Mouse (Mus musculus) neural tube, embryonic 10.5 days (tissue): Measurements from ENCODE around the gene Gm20503.

ENCODE experiments used
- DNase-seq: peaks from one replicate; pipeline ENCODE4 v3.0.0-alpha.2; 2017; ENCODE audit warnings: low spot score; ENCODE audit errors: extremely low spot score

Gm20503 gene

DNA sequence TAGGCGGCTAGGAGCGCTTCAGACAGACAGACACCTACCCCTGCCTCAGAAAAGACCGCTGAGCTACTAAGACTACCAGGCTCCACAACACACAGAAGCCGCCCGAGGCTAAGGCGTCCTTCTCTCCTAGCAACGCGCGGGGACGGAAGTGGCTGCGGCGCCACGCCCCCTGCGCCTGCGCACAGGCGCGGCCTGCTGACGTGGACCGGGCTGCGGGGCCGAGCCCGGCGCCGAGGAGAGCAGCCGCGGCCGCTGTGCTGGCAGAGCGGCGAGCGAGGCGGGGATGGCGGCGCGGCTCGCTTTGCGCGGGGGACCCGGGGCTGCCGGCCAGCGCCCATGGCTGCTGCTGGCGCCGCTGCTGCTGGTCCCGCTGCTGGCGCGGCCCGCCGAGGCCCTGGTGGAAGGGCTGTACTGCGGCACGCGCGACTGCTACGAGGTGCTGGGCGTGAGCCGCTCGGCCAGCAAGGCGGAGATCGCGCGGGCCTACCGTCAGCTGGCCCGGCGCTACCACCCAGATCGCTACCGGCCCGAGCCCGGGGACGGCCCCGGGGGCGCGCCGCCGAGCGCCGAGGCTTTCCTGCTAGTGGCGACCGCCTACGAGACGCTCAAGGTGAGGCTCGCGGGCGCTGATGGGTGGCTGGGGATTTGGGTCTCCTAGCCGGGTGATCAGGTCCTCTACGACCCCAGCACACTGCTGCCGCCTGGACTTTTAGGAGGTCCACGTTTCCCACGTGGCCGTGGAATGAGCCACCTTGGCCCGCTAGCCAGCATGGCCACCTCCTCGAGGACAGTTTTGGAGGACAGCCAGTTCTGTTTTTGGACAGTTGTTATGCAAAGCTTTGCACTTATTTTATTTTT is at the start of gene Gm20503:
Gm20503 (plus strand) TSS at position 263 of the 858 bp plus-strand sequence.
- DNase-seq = peak; percentile 92

DNA sequence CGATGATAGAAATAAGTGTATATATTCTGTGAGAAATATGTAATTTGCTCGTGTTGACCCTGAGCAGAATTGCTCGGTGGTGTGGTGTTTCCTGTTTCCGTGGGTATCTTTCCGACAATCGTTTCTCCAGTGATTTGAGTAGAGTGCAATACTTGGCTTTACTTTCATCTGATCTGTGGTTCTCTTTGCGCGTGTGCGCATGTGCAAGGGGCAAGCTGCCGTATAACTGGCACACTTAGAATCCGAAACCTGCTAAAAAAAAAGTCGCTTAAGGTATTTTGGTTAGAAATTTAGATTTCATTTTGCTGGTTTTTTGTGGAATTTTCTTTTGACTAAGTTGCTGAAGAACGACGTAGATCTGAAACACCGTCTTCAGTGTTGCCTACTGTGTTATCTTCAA is 41.3 kb upstream of the Gm20503 start:
- DNase-seq = no peak

DNA sequence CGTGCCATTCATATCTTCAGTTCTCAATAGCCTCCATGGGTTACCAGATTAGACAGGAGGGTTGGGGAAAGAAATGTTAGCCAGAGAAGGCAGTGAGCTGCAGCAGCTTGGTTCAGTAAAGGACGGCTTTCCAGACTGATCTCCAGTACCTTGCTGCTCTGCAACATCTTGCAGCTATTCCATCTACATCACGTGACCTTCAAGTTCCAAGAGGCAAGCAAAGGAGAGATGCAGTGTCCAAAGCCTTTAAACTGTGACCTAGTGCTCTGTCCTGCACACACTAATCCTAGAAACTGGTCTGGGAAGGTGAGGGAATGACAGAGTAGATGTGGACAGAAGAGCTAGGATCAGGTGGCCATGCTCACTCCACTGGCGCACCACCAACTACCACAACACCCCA is 39.7 kb upstream of the Gm20503 start:
- no peak for DNase-seq

DNA sequence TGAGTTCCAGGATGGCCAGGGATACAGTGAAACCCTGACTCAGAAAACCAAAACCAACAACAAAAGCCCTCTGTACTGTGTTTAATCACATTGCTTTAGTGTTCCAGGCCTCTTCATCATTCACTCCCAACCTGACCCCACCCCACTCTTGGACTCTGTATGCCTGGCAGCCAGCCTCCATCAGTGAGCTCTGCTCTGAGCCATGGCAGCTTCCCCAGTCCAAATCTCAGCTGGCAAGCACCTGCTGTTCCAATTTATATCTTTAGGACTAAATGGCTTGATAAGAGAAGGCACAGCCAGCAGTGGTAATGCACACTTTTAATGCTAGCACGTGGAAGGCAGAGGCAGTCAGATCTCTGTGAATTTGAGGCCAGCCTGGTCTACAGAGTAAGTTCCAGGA is 37.9 kb upstream of the Gm20503 start:
- no peak for DNase-seq

DNA sequence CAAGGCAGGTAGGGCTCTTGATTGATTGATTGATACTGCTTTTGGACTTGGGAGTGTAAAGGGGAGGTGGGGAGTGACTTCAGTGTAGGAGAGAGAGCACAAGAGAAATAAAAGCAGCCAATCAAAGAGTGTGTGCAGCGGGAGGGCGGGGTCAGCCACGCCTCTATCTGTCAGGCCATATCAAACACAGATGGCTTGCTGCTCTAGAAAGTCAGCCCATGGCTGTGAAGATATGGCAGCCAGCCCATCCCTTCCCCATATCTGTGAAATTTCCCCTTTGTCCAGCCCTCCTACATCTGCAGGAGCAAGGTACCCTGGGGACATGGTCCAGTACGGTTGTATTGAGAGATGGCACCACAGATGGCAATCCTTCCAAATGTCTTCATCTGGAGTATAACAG is 32.3 kb upstream of the Gm20503 start:
- no peak for DNase-seq

DNA sequence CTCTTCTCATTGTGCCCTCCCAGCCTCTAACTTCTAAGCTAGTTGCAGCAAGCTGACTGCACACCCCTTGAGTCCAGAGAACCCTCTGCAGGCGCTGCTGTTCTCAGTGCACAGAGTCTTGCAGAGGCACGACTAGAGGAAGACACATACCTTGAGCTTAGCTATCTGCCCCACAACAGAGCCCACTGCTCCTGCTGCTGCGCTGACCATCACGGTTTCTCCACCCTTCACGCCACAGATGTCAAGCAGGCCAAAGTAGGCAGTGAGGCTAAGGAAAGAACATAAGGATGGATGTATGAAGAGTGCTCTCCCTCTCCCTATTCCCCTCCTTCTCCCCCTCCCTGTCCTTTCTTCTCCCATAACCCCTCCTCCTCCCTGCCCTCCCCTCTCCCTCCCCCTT is 27.3 kb upstream of the Gm20503 start:
- no peak for DNase-seq

DNA sequence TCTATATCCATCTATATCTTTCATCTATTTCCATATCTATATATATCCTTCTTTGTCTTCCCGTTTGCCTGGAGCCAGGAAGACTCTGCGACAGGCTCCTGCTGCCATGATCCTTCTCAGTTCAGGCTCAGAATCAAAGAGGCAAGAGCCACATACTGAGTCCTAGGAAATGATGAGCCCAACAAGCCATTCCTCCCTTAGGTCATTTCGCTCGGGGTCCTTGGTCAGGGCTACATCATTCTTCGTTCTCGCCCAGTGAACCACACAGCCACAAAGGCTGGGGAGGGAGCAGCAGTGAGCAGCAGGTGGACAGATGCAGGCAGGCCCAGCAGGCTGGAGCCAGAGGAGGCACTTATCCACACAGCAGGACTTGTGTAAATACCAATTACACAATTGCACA is 21.6 kb upstream of the Gm20503 start:
- no peak for DNase-seq

DNA sequence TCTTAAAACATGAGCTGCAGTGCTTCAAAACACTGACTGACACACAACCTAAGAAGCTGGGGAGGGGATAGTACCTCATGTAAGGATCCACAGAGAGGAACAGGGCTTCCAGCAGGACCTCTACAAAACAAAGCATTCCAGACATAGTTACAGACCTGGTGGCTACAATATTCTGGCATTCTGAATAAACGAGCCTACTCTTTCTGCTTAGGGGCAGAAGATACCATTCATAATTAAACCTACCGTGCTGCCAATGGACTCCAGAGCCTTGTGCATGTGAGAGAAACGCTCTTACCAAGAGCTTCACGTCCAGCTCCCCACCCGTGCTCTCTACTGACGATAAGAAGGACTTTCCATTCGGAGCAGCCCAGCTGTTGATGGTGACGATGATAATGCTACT is 20.2 kb upstream of the Gm20503 start:
- DNase-seq = no peak

DNA sequence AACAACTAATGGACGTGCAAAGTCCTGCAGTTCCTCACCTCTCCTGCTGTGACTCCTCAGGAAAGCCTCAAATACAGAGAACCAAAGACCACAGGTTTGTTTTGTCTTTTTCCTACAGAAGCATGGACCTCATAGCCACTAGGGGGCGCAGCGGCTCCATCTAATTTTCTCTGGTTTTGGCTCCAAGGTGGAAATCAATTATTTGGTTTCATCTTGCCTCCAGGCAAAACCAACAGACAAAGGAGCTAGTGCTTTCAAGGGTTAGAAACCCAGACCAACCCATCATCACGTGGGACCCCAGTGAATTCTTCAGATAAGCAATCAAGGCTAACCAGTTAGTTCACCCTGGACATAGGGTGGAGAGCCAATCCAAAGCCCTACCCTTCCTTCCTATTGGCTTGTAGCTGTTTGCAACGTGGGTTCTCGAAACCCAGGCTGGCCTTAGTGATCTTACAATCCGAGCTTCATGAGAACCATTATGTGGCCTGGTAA is 17.8 kb upstream of the Gm20503 start:
- DNase-seq = peak; percentile 87

DNA sequence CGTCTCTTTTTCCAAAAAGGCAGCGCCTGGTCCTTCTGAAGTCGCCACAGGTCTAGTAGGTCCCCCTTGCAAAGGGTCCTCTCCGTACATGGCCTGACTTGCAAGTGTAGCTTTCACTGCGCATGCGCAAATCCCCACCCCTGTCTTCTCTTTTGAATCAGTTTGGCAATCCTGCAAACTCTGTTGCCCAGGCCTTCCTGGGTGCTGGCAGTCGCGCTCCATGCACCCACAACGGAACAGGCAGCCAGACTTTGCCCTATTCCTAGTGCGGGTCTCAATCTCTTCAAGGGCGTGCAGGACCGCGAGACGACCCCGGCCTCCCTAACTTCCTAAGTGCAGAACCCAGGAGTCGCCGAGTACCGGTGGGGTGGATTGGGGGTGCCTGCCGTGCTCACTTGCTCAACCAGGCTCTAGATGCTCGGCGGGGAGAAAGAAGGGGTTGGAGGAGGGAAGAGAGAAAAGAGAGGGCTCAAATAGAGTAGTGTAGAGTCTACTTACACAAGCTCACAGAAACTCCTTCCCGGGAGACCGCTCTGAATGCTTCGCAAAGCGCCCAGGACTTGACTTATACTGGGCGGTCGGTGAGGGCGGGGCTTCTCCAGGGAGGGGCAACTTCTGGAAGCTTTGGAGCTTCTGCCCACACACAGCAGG is 16.3 kb upstream of the Gm20503 start, which contains the start of gene Ptgr1:
Ptgr1 (minus strand) TSS at position 580 of the 651 bp plus-strand sequence.
- peak; percentile 85 for DNase-seq

DNA sequence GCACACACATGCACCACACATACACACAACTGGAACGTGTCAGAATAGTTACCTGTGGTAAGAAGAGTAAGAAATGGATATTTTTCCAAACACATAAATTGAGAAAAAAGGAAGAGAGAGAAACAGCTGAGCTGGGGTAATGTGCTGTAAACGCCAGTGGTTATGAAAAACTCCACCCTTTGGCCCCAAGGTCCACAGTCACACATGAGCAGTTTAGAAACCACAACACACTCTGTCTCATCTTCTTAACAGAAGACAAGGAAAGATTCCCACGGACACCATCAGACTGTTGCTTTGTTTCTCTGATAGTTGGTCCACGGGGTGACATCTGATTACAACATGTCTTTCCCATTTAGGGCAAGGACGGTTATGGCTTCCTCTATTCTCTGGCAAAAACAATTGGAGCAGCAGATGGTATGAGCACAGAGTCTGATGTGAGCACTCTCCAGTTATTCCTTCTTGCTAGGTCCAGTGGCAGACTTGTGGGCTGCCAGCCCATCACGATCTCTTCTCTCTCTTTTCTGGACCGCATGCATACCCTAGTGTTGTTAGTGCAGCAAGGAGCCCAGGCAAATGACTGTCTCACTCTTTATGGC is 13.6 kb upstream of the Gm20503 start:
- no peak for DNase-seq

DNA sequence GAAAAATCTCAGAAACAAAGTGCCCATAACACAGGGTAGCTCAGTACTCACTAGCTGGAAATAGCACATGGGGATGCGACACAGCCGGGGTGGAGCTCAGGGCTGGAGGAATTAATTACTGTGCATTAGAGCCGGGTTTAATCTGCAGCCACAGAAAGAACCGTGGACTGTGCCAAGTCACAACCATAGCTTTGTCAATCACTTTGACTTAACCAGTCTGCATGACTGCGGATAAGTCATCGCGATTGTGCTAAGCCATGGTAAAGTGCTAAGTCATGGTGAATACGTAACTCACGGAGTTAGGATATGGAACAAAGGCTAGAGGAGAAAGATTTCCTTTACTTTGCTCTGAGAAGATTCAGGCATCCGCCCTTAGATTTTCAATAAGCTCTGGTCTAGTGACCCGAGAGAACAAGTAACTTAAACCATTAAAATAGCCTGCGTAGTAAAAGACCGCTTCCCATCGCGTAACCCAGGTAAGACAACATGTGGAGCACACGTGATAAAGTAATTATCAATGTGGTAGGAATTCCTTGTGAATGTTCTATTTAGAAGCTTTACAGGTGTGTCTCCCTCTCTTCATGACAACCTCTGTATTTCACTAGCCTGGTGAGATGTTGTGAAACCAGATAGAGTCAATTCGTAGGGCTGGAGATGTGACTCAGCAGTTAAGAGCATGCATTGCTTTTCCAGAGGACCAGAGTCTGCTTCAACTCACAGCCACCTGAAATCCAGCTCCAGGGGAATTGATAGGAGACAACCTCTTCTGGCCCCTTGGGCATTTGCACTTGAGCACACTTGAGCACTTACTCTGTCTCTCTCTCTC is 12.2 kb upstream of the Gm20503 start:
- DNase-seq = no peak

DNA sequence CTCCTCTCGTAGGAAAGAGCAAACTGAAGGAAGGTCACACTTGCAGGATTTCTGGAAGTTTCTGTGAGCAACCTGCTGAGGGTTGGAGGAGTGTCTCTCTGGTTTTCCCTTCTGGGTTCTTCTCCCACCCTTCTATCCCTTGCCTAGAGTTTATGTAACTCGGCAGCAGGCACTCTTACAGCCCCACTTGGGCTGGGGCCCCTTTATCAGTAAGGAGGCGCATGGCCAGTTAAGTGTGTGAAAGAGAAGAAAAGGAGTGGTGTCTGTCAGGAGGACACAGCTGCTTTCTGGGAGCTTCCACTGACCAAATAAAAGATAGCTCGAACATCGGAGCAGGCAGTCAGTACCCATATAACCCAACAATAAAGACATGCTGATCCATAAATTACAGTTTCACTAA is 10.8 kb upstream of the Gm20503 start:
- no peak for DNase-seq

DNA sequence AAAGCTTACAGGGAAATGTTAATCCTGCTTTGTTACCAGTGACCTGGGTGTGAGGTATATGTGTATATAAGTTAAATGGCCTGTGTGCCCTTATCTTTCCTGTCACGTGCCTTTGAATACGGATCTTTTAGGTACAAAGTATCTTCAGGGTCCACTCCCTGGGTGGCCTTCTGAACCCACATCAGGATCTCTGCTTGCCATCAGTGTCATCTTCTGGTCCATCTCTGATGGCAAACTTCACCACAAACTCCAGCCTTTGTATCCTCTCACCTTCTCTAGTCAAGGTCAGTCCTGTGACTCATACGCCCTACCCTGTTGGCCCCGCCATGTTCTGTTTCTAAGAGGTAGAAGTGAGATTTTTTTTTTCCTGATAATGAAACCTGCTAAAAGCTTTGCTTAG is 8.2 kb upstream of the Gm20503 start, which contains the start of gene Dnajc25:
Dnajc25 (plus strand) TSS at position 301 of the 400 bp plus-strand sequence.
- no peak for DNase-seq

DNA sequence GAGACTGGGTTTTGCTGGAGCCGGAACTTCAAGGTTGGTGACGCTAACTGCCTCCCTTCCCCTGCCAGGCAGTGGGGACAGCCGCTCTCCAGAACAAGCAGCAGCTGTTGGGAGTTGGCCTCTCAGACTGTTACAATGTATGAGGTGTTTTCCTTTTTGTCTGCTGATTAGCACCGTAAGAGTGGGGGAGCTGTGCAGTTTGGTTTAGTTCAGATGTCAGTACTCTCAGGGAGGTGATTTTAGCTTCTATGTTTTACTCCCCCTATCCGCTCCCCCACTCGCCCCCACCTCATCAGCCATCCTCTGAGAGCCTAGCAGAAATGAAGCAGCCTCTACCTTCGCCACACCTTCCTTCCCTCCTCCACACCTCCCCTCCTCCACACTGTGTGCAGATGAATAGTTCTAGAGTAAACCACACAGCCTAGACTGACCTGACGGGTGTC is 7.7 kb upstream of the Gm20503 start:
- DNase-seq = no peak

DNA sequence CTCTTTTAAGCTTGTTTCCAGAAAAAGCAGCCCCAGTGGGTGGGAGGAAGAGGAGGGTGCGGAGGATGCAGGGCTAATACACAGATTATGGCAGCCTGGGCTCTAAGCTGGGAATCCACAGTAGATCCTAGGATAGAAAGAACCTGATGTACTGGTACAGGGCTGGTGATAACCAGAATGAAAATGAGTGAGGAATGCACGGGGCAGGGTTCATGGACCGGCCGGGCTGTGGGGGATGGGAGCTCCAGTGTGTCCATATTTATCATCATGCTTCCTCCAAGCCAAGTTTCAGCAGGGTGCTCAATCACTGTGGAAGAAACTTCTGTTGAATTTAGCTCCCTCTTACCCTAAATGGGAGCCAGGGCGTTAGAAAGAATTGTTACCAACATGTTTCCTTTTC is 5.9 kb upstream of the Gm20503 start:
- no peak for DNase-seq

DNA sequence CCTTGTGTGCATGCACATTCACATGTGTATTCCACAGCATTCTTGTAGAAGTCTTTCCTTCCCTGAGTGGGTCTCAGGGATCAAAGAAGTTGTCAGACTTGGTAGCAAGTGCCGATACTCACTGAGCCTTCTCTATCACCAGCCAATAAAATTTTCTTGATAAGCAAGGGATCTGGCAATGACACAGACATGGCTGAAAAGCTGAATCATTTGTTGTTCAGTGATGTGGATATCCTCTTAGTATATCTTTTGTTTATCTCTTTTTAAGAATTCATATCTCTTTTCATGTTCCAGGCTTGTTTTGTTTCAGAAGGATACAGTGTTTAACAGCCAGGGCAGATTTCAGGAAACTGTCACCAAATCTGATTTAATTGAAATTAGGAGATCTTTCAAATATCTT is 4.3 kb upstream of the Gm20503 start:
- DNase-seq = no peak

DNA sequence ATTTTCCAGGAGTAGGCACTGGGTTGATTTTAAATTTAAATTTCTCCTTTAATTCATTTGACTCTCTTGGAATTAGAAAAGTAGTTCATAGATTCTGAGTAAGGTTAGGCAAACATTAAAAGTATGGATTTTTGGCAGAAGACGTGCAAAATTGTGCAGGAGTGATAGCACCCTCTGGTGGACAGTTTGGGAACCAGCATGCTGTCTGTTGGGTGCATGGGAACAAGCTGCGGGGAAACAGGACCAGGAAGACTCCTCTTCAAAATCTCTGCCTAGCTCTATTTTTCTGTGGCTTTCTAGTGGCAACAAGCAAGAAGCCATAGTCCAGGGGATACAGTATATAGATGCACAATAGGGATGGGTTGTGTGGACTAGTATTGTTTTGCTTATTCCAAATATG is 3.3 kb upstream of the Gm20503 start:
- DNase-seq = peak; percentile 66

DNA sequence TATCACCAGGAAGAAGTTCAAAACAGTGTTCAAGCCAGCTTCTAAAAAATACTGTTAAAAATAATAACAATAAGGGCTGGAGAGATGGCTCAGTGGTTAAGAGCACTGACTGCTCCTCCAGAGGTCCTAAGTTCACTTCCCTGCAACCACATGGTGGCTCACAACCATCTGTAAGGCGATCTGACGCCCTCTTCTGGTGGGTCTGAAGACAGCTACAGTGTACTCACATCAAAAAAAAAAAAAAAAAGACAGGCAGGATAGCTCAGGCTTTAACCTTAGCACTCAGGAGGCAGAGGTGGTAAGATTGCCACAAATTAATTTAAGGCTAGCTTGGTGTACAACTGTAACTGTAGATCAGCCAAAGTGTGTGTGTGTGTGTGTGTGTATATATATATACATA is 2.4 kb upstream of the Gm20503 start:
- no peak for DNase-seq

DNA sequence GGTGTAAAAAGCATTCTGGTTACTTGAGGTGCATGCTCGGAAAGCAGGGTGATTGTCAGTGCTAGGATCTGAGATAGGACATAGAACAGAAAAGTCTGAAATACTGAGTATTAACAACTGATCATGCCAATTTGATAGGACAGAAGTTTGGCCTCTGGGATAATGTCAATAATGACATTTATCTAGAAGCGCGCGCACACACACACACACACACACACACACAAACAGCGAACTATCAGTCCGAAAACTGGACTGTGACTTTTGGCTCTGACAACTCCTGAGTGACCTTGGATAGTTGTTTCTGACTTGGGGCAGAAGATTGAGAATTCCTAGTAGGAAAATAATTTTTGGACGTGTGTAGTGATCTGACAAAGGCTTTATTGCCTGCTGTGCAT is 793 bp downstream of the Gm20503 start:
- no peak for DNase-seq

DNA sequence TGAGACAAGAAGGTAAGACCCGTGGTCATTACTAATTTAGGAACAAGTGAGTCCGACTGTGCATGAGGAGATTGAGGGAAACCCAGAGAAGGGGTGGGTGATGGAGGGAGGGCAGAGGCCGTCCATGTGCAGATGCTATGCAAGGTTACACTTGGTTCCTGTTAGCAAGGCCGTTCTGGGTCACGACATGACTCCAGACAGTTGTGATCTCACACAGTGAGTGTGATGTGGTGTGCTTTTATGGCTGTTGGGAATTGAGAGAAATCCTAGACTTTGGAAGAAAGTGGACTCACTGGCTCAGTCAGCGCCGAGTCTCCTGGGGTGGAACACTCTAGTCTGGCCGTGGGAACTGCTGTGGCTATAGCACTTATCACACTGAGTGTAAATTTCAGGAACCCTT is 3.2 kb downstream of the Gm20503 start:
- peak; percentile 35 for DNase-seq
